Mouse (Mus musculus) CH12.LX (cell line): ENCODE measurements at regions not wholly inside any gene's neighbourhood (a gene's known extent, or its start where the extent isn't known, plus 50 kb on each side); places are given as distances from the start of the nearest gene placed in this dataset.

Experiments
- DNase-seq: peaks from one replicate; pipeline ENCODE4 v3.0.0-alpha.2; 2013; ENCODE audit errors: extremely low read depth
- H3K27ac ChIP-seq: 2 replicates; pipeline ENCODE4 v1.5.1; 2012; ENCODE audit warnings: low read depth, mild to moderate bottlenecking, control low read depth, moderate library complexity; ENCODE audit not compliant: insufficient read depth
- H3K27me3 ChIP-seq: replicated peaks from 2 replicates; pipeline ENCODE3; 2012; ENCODE audit warnings: inconsistent platforms
- H3K36me3 ChIP-seq, 2 experiments: replicated peaks in 1 of 2; 2 replicates each; pipeline versions ENCODE3 to v1.6.1; 2012; ENCODE audit warnings: inconsistent platforms in 1 of 2, low read length in 1 of 2, mild to moderate bottlenecking in 1 of 2, mixed read lengths in 1 of 2, moderate library complexity in 1 of 2; ENCODE audit not compliant: control insufficient read depth in 1 of 2, insufficient read depth in 1 of 2
- H3K4me1 ChIP-seq, 2 experiments: 2 replicates each; pipeline ENCODE4 v1.6.1; 2012; ENCODE audit warnings: inconsistent platforms in 1 of 2, moderate library complexity in 1 of 2; ENCODE audit not compliant: insufficient read depth in 2 of 2, control insufficient read depth in 1 of 2
- H3K4me2 ChIP-seq: 2 replicates; pipeline ENCODE4 v1.6.1; 2012; ENCODE audit warnings: low read depth, mild to moderate bottlenecking, control low read depth; ENCODE audit not compliant: poor library complexity, insufficient read depth, severe bottlenecking
- H3K4me3 ChIP-seq, 3 experiments: fragments of 150-350 bp in 1 of 3; sonication (generic) in 1 of 3; replicated peaks in 1 of 3; 2 replicates each; pipeline versions ENCODE3 to v1.5.1; 2011 to 2012; ENCODE audit warnings: low read depth in 2 of 3, low read length in 2 of 3, mild to moderate bottlenecking in 2 of 3, moderate library complexity in 2 of 3, control low read depth in 1 of 3, improper control_type of control experiment in 1 of 3, inconsistent platforms in 1 of 3, mixed read lengths in 1 of 3; ENCODE audit not compliant: poor library complexity in 1 of 3
- H3K79me2 ChIP-seq: replicated peaks from 2 replicates; pipeline ENCODE4 v1.6.1; 2012; ENCODE audit warnings: mild to moderate bottlenecking, moderate library complexity; ENCODE audit not compliant: control insufficient read depth, poor library complexity, insufficient read depth, severe bottlenecking; ENCODE audit errors: extremely low read depth
- H3K9ac ChIP-seq: 2 replicates; pipeline ENCODE4 v1.6.1; 2012; ENCODE audit warnings: low read depth, mild to moderate bottlenecking, control low read depth, moderate library complexity; ENCODE audit not compliant: insufficient read depth
- H3K9me3 ChIP-seq: replicated peaks from 2 replicates; pipeline ENCODE3; 2012; ENCODE audit warnings: low read length, inconsistent platforms, mixed read lengths
- E2F4 ChIP-seq: IDR thresholded peaks from 2 replicates; pipeline ENCODE4 v1.6.1; 2011; ENCODE audit warnings: low read depth, low read length, improper control_type of control experiment; ENCODE audit not compliant: insufficient replicate concordance
- ETS1 ChIP-seq: conservative IDR thresholded peaks from 2 replicates; pipeline ENCODE4 v1.6.1; 2012; ENCODE audit warnings: low read depth, mild to moderate bottlenecking, inconsistent platforms, low read length, improper control_type of control experiment, moderate library complexity
- KAT2A ChIP-seq: IDR thresholded peaks from 2 replicates; pipeline ENCODE4 v1.6.1; 2012; ENCODE audit warnings: low read length, improper control_type of control experiment, inconsistent platforms; ENCODE audit not compliant: insufficient replicate concordance
- MAX ChIP-seq: IDR thresholded peaks from 2 replicates; pipeline ENCODE4 v1.6.1; 2011; ENCODE audit warnings: low read length, improper control_type of control experiment
- NELFE ChIP-seq: IDR thresholded peaks from 2 replicates; pipeline ENCODE4 v1.6.1; 2011; ENCODE audit warnings: low read depth, low read length, improper control_type of control experiment
- RAD21 ChIP-seq: IDR thresholded peaks from 2 replicates; pipeline ENCODE4 v1.6.1; 2011; ENCODE audit warnings: low read depth, mild to moderate bottlenecking, low read length, improper control_type of control experiment, moderate library complexity
- SIN3A ChIP-seq: IDR thresholded peaks from 2 replicates; pipeline ENCODE4 v1.6.1; 2012; ENCODE audit warnings: low read length, improper control_type of control experiment, inconsistent platforms
- SMC3 ChIP-seq: IDR thresholded peaks from 2 replicates; pipeline ENCODE4 v1.6.1; 2011; ENCODE audit warnings: low read depth, low read length, improper control_type of control experiment
- UBTF ChIP-seq: IDR thresholded peaks from 2 replicates; pipeline ENCODE4 v1.6.1; 2012; ENCODE audit warnings: low read depth, mild to moderate bottlenecking, inconsistent platforms, low read length, improper control_type of control experiment, moderate library complexity
- USF1 ChIP-seq: IDR thresholded peaks from 2 replicates; pipeline ENCODE4 v1.6.1; 2014; ENCODE audit warnings: low read depth, mild to moderate bottlenecking, inconsistent platforms, low read length, improper control_type of control experiment
- USF2 ChIP-seq: conservative IDR thresholded peaks from 2 replicates; pipeline ENCODE4 v1.6.1; 2011; ENCODE audit warnings: low read depth, low read length, improper control_type of control experiment
- ZC3H11A ChIP-seq: IDR thresholded peaks from 2 replicates; pipeline ENCODE4 v1.6.1; 2012; ENCODE audit warnings: low read depth, mild to moderate bottlenecking, inconsistent platforms, low read length, improper control_type of control experiment
- ZKSCAN1 ChIP-seq: IDR thresholded peaks from 2 replicates; pipeline ENCODE4 v1.6.1; 2012; ENCODE audit warnings: low read depth, inconsistent platforms, low read length, improper control_type of control experiment, borderline replicate concordance
- ZMIZ1 ChIP-seq: IDR thresholded peaks from 2 replicates; pipeline ENCODE4 v1.6.1; 2012; ENCODE audit warnings: low read depth, mild to moderate bottlenecking, inconsistent platforms, low read length, improper control_type of control experiment
- dilution Hi-C: fragments of 300-500 bp; cut with MboI; formaldehyde crosslinking; loops from 2 replicates; pipeline ENCODE4 v1.14.3; 2020; ENCODE audit warnings: low sequenced_read_pairs; ENCODE audit not compliant: extremely low pct_unique_long_range_greater_than_20kb, extremely low pct_ligation_motif_present
- in situ Hi-C: fragments of 300-500 bp; cut with MboI; formaldehyde crosslinking; loops from 3 replicates; pipeline ENCODE4 v1.14.3; 2019; ENCODE audit warnings: low sequenced_read_pairs, low pct_ligation_motif_present, low pct_unique_long_range_greater_than_20kb, mixed read lengths

DNA sequence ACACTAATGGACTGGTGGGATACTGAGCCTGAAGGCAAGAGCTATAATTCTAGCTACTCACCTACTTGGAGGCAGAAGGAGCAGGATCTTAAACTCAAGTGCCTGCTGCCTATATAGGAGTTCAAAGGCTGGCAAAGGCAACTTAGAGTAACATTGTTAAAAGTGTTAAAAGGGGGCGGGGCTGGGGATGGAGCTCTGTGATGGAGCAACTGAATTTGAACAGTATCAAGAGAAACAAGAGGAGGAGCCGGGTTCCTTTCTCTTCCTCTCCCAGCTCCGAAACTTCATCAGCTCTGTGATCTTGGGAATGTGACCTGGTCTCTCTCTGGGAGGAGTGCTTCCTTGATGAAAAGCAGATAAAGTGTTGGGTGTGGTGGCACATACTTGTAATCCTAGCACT, 223.6 kb downstream of the Rplp1 start:
- DNase-seq, result no peak
- Histone ChIP-seq H3K27ac (no peak overlapping the region), H3K36me3 (no peaks in the 10 kb centered on the region), H3K27me3 (no peaks in the 10 kb centered on the region), H3K4me1 (peaks cover 1 to 18% of the 10 kb centered on the region in 2 experiments; a peak in 3 of 4 replicates), H3K9ac (no peak overlapping the region), H3K4me2 (no peak overlapping the region), H3K9me3 (no peaks in the 10 kb centered on the region), H3K4me3 (no peak overlapping the region), H3K79me2 (no peaks in the 10 kb centered on the region)
- TF ChIP-seq E2F4, result no peak
- TF ChIP-seq RAD21, result no peak
- TF ChIP-seq ETS1, result no peak
- TF ChIP-seq ZC3H11A, result no peak
- dilution Hi-C loops (no loop called here), in situ Hi-C loops (loop anchor here (5.0 kb wide), 1 partner anchor 318 kb away; the partner anchor contains the start of gene Tle3)

DNA sequence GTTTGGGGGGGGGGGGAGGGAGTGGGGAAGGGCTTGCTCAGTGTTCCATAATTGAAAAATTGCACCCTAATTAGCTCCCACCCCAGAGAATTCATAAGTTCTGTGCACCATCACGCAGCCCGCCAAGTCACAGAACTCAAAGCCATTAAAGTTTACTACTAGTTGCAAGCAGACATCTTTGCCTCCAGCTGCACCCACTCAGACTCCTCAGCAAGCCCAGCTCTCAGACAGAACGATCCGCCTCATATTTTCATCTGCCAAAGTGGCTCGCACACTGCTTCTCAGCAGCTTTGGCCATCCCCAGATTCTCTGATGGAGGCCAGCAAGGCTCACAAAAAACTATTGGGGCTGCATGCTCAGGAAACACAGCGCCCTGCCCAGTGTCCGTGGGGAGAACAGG, 224.4 kb downstream of the Rplp1 start:
- Histone ChIP-seq H3K4me3 (no peak overlapping the region), H3K79me2 (no peaks in the 10 kb centered on the region), H3K9me3 (no peaks in the 10 kb centered on the region), H3K27me3 (no peaks in the 10 kb centered on the region), H3K27ac (no peak overlapping the region), H3K36me3 (no peaks in the 10 kb centered on the region), H3K9ac (no peak overlapping the region), H3K4me1 (peaks cover 3 to 13% of the 10 kb centered on the region in 2 experiments; a peak in 3 of 4 replicates), H3K4me2 (no peak overlapping the region)
- TF ChIP-seq MAX (no peak), USF2 (no peak), USF1 (no peak), KAT2A (no peak), NELFE (no peak), ZKSCAN1 (no peak), SIN3A (no peak), ZMIZ1 (no peak)
- no peak for DNase-seq
- dilution Hi-C loops (no loop called here), in situ Hi-C loops (loop anchor here (5.0 kb wide), 1 partner anchor 318 kb away; the partner anchor contains the start of gene Tle3)

DNA sequence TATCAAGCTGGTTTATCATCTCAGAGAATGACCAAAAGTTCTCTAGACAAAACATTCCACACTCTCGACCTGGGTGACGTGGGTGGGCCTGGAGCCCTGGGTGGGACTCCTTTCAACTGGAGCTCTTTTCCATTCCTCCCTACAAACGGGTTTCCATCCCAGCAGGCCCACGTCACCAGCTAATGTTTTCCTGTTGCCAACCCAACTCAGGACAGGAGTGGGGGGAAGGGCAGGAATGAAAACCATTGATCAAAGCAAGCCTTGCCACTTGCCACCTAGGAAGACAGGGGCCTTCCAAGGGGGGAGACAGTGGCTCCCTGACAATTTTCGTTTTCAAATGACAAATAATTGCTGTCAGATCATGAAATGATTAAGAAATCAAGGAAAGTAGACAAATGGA, 224.8 kb downstream of the Rplp1 start:
- in situ Hi-C loops, result no loop called here
- Histone ChIP-seq H3K9me3 (no peaks in the 10 kb centered on the region), H3K27ac (no peak overlapping the region), H3K9ac (no peak overlapping the region), H3K4me3 (no peak overlapping the region), H3K36me3 (no peaks in the 10 kb centered on the region), H3K27me3 (no peaks in the 10 kb centered on the region), H3K79me2 (no peaks in the 10 kb centered on the region), H3K4me1 (peaks cover 3 to 11% of the 10 kb centered on the region in 2 experiments; a peak in 3 of 4 replicates), H3K4me2 (no peak overlapping the region)
- DNase-seq, result no peak
- TF ChIP-seq UBTF (no peak), SMC3 (no peak)
- dilution Hi-C loops, result no loop called here
